In the genomic region with DNA sequence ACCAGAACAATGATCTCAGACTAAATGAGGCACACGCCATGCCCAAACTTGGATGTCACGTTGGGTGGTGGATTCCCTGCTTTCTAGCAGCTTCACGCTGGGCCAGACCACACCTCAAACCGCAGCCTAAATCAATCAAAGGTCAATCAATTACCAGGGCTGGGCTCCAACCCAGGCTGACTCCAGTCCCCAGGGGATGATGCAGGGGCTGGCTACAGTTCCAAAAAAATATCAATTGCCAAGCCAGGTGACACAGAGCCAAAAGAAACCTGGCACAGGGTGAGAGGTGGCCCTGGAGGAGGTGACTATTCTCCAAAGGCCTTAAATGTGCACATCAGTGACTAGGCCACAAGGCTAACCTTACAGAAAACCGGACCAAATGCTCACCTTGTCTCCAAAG, we compare ENCODE assay signal across 24 mouse cellular contexts. TPM values are rescaled to one million over a fixed set of nuclear protein-coding genes. Genes with fewer than 3 reads are reported as not detected.
DNase-seq lines count a peak whose midpoint lies in the region; ATAC-seq and TF ChIP-seq lines count a peak whose summit lies in the region.
"Had no signal": no experiment of that assay in that cellular context is flagged by ENCODE, and none has a peak within 500 bp of the region (broad histone marks: within the 10 kb centered on the region; RNA-seq: fewer than 3 reads in every experiment).

No protein-coding gene starts in this region.

- H3K9me3 ChIP-seq in kidney, embryonic 15.5 days (replicated peaks): no peaks in the 10 kb centered on the region
- H3K9me3 ChIP-seq in liver, embryonic 11.5 days (ENCODE audit: control insufficient read depth, low read length): no peaks in the 10 kb centered on the region
- H3K9me3 ChIP-seq: forebrain, embryonic 15.5 days; hindbrain, embryonic 10.5 days; limb, embryonic 10.5 days; liver, embryonic 13.5 days; lung, embryonic 15.5 days; neural tube, embryonic 15.5 days had no signal

- peaks cover 28% of the 10 kb centered on the region for H3K4me1 ChIP-seq in kidney, embryonic 15.5 days
- H3K4me1 ChIP-seq in liver, adult 2 months (ENCODE audit: control insufficient read depth, insufficient read depth, low read length): peaks cover 42% of the 10 kb centered on the region
- peaks cover 5% of the 10 kb centered on the region; the same call in 1 of the 2 replicates for H3K4me1 ChIP-seq in liver, embryonic 11.5 days (replicated peaks; ENCODE audit: control insufficient read depth, insufficient read depth, low read length)

- TF ChIP-seq POLR2A in liver, adult 2 months (IDR thresholded peaks at IDR 0.05; ENCODE audit: extremely low read depth, insufficient read depth, low read length): no peak

- peak; percentile 31 for DNase-seq in cerebellum, adult 9-11 months
- DNase-seq in cerebellum, postnatal 4 days (ENCODE audit: low spot score in 2 of 2): no peak
- DNase-seq in kidney, adult 11 months: peak; percentile 51
- DNase-seq in liver, adult 2 months (ENCODE audit: extremely low read depth, low read depth, low spot score): peak; percentile 98
- no peak for DNase-seq in liver, embryonic 11.5 days (ENCODE audit: low spot score)
- DNase-seq in right cerebral cortex, postnatal 4 days: no peak
- DNase-seq: adrenal gland, adult 8-10 months; B cell, adult 2 months; gastrocnemius, postnatal 14 days; liver, embryonic 13.5 days; thymus, adult 2 months had no signal

- no peak overlapping the region for H3K4me2 ChIP-seq in kidney, embryonic 15.5 days
- no peak overlapping the region for H3K4me2 ChIP-seq in liver, embryonic 11.5 days
- H3K4me2 ChIP-seq: forebrain, embryonic 15.5 days; liver, embryonic 13.5 days; lung, embryonic 15.5 days; neural tube, embryonic 15.5 days had no signal

- no peaks in the 10 kb centered on the region for H3K27me3 ChIP-seq in kidney, embryonic 15.5 days
- H3K27me3 ChIP-seq in liver, adult 2 months (ENCODE audit: control insufficient read depth, insufficient read depth, low read length): no peaks in the 10 kb centered on the region
- H3K27me3 ChIP-seq in liver, embryonic 11.5 days (replicated peaks; ENCODE audit: control insufficient read depth, insufficient read depth, low read length): no peaks in the 10 kb centered on the region
- H3K27me3 ChIP-seq: forebrain, embryonic 15.5 days; liver, embryonic 13.5 days; lung, embryonic 15.5 days; neural tube, embryonic 15.5 days had no signal

- WGBS in kidney, embryonic 15.5 days: 95% methylated on average over 5 of the region's 5 CpGs
- WGBS in liver, adult 2 months: 26% methylated on average over 5 of the region's 5 CpGs
- WGBS in liver, embryonic 11.5 days: 73% methylated on average over 5 of the region's 5 CpGs

- no peak overlapping the region for H3K4me3 ChIP-seq in kidney, embryonic 15.5 days (replicated peaks)
- H3K4me3 ChIP-seq in liver, adult 2 months (ENCODE audit: insufficient read depth, low read depth, low read length): no peak overlapping the region
- no peak overlapping the region for H3K4me3 ChIP-seq in liver, embryonic 11.5 days (ENCODE audit: low read depth, low read length)
- H3K4me3 ChIP-seq: forebrain, embryonic 15.5 days; hindbrain, embryonic 10.5 days; limb, embryonic 10.5 days; liver, embryonic 13.5 days; lung, embryonic 15.5 days; neural tube, embryonic 15.5 days had no signal

- H3K79me2 ChIP-seq in liver, adult 2 months (ENCODE audit: control insufficient read depth, insufficient read depth, low read length): peaks cover 9% of the 10 kb centered on the region; the same call in 1 of the 2 replicates

- H3K27ac ChIP-seq in kidney, embryonic 15.5 days: no peak overlapping the region
- H3K27ac ChIP-seq in liver, adult 2 months (replicated peaks; ENCODE audit: insufficient read depth, low read depth, low read length): peak overlapping the region; percentile 97
- H3K27ac ChIP-seq in liver, embryonic 11.5 days (ENCODE audit: low read depth, low read length): no peak overlapping the region
- H3K27ac ChIP-seq: hindbrain, embryonic 10.5 days; limb, embryonic 10.5 days; liver, embryonic 13.5 days; lung, embryonic 15.5 days; neural tube, embryonic 15.5 days had no signal

- ATAC-seq in kidney, embryonic 15.5 days (replicated peaks; ENCODE audit: low FRiP score): no peak
- no peak for ATAC-seq in liver, embryonic 11.5 days (replicated peaks; ENCODE audit: low FRiP score)
- ATAC-seq: forebrain, embryonic 15.5 days; hindbrain, postnatal 0 days; intestine, postnatal 0 days; midbrain, embryonic 16.5 days had no signal

- H3K9ac ChIP-seq in kidney, embryonic 15.5 days: no peak overlapping the region
- H3K9ac ChIP-seq in liver, adult 2 months (ENCODE audit: low read depth, low read length): peak overlapping the region; percentile 53
- H3K9ac ChIP-seq in liver, embryonic 11.5 days (ENCODE audit: low read depth, low read length): no peak overlapping the region
- H3K9ac ChIP-seq: forebrain, embryonic 15.5 days; liver, embryonic 13.5 days; lung, embryonic 15.5 days; neural tube, embryonic 15.5 days had no signal

- peaks cover 17% of the 10 kb centered on the region for H3K36me3 ChIP-seq in kidney, embryonic 15.5 days
- H3K36me3 ChIP-seq in liver, adult 2 months (ENCODE audit: control insufficient read depth, insufficient read depth, low read length): no peaks in the 10 kb centered on the region
- peaks cover 26% of the 10 kb centered on the region; the same call in 1 of the 2 replicates for H3K36me3 ChIP-seq in liver, embryonic 11.5 days (ENCODE audit: control insufficient read depth, insufficient read depth, low read length)

- TF ChIP-seq CTCF in liver, adult 2 months (IDR thresholded peaks at IDR 0.05; ENCODE audit: low read depth, low read length): no peak

RNA-seq across cellular contexts. Expression of a gene that starts 9.1 kb away (rescaled TPM):
- polyA plus RNA-seq in kidney, embryonic 15.5 days (2015; fragmentation: Nextera tagmentation; extraction: Ambion mirVana): 53.9 and 56.7 TPM in 2 replicates
- 13.1 and 15.0 TPM in 2 replicates for total RNA-seq in liver, adult 2 months (2014; rRNA removed)
- polyA plus RNA-seq in liver, adult 2 months (2012; rRNA removed): 40.7 and 46.1 TPM in 2 replicates
- 62.1 and 69.1 TPM in 2 replicates for polyA plus RNA-seq in liver, embryonic 11.5 days (2014; fragmentation: Nextera tagmentation; extraction: Ambion mirVana)

RNA-seq across cellular contexts. Expression of a gene that starts 19.4 kb away (rescaled TPM):
- polyA plus RNA-seq in kidney, embryonic 15.5 days (2015; fragmentation: Nextera tagmentation; extraction: Ambion mirVana): not detected in 2 replicates
- total RNA-seq in liver, adult 2 months (2014; rRNA removed): 0.34 and 0.83 TPM in 2 replicates
- 0.24 TPM in 1 of 2 replicates, not detected in the other for polyA plus RNA-seq in liver, adult 2 months (2012; rRNA removed)
- not detected in 2 replicates for polyA plus RNA-seq in liver, embryonic 11.5 days (2014; fragmentation: Nextera tagmentation; extraction: Ambion mirVana)
- total RNA-seq: adrenal gland, adult 8-10 months; gastrocnemius, postnatal 14 days; hindbrain, postnatal 0 days; left cerebral cortex, adult 18-20 months had no signal
- polyA plus RNA-seq: cortical plate, adult 2 months; embryonic facial prominence, embryonic 11.5 days; forebrain, embryonic 15.5 days; hindbrain, embryonic 10.5 days; hindbrain, postnatal 0 days; intestine, postnatal 0 days; limb, embryonic 10.5 days; liver, embryonic 13.5 days; lung, embryonic 15.5 days; midbrain, embryonic 16.5 days; neural tube, embryonic 15.5 days; stomach, embryonic 14.5 days had no signal

RNA-seq across cellular contexts. Expression of a gene that starts 39.6 kb away (rescaled TPM):
- polyA plus RNA-seq in kidney, embryonic 15.5 days (2015; fragmentation: Nextera tagmentation; extraction: Ambion mirVana): 0.19 TPM in 1 of 2 replicates, not detected in the other
- 80.9 and 238 TPM in 2 replicates for total RNA-seq in liver, adult 2 months (2014; rRNA removed)
- polyA plus RNA-seq in liver, adult 2 months (2012; rRNA removed): 3.6 and 4.8 TPM in 2 replicates
- polyA plus RNA-seq in liver, embryonic 11.5 days (2014; fragmentation: Nextera tagmentation; extraction: Ambion mirVana): not detected in 2 replicates
- total RNA-seq: adrenal gland, adult 8-10 months; gastrocnemius, postnatal 14 days; hindbrain, postnatal 0 days; left cerebral cortex, adult 18-20 months had no signal
- polyA plus RNA-seq: embryonic facial prominence, embryonic 11.5 days; forebrain, embryonic 15.5 days; hindbrain, embryonic 10.5 days; limb, embryonic 10.5 days; lung, embryonic 15.5 days; neural tube, embryonic 15.5 days; stomach, embryonic 14.5 days had no signal

Comparison
In these comparisons a context has a peak if more than half of its experiments do, and no peak if none do; other contexts are left out.
1. DNase-seq: peak in cerebellum, adult 9-11 months (single experiment), kidney, adult 11 months (single experiment) and liver, adult 2 months (single experiment); none in cerebellum, postnatal 4 days (0 of 2), liver, embryonic 11.5 days (single experiment) and right cerebral cortex, postnatal 4 days (single experiment).